Mouse (Mus musculus) heart, embryonic 14.5 days (tissue): Measurements from ENCODE around the gene Vipr2. TPM values are rescaled to one million over a fixed set of nuclear protein-coding genes. Genes with fewer than 3 reads are reported as not detected.

Experiments
- microRNA-seq: library from miRNA; unstranded; fragments of <30 nt; microRNA quantifications from one replicate; pipeline ENCODE4, GENCODE M21; 2016
- polyA plus RNA-seq: library from polyadenylated mRNA; unstranded; fragments of >200 nt; fragmentation: Nextera tagmentation; extraction: Ambion mirVana; gene quantifications from 2 replicates; pipeline ENCODE4 v1.2.1, GENCODE M21; 2014

The Vipr2 gene
- polyA plus RNA-seq, 1 experiment from 2014 or later: 0.95 TPM

Small RNA genes within 50 kb of the gene (microRNA-seq; reads per million reads assigned to microRNA genes)
- not detected for gene Gm44372

Other genes with a start within 250 kb of the Vipr2 start
- 29.4 and 32.8 TPM in 2 replicates for gene Zfp386, start 30.0 kb upstream of the Vipr2 start, polyA plus RNA-seq
- 2.9 and 5.3 TPM in 2 replicates for gene Wdr60, start 185.3 kb downstream of the Vipr2 start, polyA plus RNA-seq
- gene Gm11027, start 197.7 kb downstream of the Vipr2 start, polyA plus RNA-seq: not detected in 2 replicates
- gene Esyt2, start 203.5 kb downstream of the Vipr2 start, polyA plus RNA-seq: 16.2 and 16.8 TPM in 2 replicates